Mouse (Mus musculus): ENCODE measurements around the gene Plscr5.
"Not testable (repeated sequence)": the region's sequence is repeated elsewhere in the genome, so short reads cannot be mapped to it uniquely, and the experiment has no call there.

Gene Plscr5
- long read RNA-seq, experiment 1 = 0 reads
- long read RNA-seq, experiment 2 = 0 reads

- intact Hi-C loops (cut with DNase I) = not testable (repeated sequence)
These were observed at the start of gene Plscr5 for GRCm38 (mm10) chr9:92192636-92193035. Gene Plscr5, plus strand, starts transcription at chr9:92192936.

- intact Hi-C loops (cut with DNase I) = loop anchor here (2.0 to 10.0 kb wide), 5 partner anchors 61 to 730 kb away; no protein-coding TSS in a partner anchor
These were observed 45.0 kb upstream of the Plscr5 start for GRCm38 (mm10) chr9:92147555-92148248.

DNA sequence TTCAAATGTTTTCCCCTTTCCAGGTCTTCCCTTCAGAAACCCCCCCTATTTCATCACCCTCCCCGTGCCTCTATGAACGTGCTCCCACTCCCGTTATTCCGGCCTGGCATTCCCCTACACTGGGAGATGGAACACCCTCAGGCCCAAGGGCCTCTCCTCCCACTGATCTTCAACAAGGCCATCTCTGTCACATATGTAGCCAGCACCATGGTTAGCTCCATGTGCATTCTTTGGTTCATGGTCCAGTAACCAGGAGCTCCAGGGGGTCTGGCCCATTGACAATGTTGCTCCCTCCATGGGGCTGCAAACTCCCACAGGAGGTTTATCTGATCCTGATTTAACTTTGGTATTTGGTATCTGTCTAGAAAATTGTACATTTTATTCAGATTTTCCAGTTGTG, 30.5 kb upstream of the Plscr5 start:
- intact Hi-C loops (cut with DNase I) = no loop called here

GRCm38 (mm10) chr9:92173318-92173985, 19.3 kb upstream of the Plscr5 start:
- intact Hi-C loops (cut with DNase I) = no loop called here

DNA sequence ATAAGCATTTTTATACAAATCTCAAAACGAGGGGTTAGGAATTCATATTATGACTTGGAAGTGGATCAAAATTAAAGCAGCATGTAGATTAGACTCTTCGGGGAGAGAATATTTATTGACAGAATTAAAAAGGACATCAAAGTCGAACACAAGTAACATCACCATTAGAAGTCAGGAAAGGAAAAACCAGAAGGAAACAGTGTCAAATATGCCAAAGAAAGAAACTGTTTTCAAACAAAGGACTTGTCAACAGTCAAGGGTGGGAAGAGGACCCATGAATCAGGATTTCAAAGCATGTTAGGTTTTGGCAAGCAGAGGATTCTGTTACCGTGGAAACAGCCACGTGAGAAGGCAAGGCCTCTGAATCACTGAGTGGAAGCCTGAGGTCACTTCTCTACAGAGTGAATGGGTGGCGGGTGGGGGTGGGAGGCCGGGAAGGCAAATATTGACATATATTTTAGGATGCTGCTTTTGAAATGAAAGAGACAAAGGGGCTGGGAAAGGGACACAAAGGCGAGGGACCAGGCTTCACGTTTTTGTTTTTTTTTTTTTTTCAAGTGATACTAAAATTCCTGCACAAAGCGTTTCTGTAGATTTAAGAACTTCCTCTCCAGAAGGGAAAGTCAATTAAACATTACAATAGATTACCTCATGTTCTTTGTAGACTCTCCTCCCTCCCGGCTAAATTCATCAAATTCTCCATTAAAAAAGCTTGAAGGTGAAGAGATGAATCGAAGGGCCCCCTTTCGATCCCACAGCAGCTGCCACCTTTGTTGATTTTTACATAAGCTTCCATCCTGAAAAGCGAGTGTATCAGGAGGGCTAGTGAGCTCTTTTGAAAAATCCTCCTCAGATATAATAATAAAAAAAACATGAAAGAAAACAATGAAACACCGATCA, 18.3 kb upstream of the Plscr5 start:
- intact Hi-C loops (cut with DNase I) = no loop called here

DNA sequence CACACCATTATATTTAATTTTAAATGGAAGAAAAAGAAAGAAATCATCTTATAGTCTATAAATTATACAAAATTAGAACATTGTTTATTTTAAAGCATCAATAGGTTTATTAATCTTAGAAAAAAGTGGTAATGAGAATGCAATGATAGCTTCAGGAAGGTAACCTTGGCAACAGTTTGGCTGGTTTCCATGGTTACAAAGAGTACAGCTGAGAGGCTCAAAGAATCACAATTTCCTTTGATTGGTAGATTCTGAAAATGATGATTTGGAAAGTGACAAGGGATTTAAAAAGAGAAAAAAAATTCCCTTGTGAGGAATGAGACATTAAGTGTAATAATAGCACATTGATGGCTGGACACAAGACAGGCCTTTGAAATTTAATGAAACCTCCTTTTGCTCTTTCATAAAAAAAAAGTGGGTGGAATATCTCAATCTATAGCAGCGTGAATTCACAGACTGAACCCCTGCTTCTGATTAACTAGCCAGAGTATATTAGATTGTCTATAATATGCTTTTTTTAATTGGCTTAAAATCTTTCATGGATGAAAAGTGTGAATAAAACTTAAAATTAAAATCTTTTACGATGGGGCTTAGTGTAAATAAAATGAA, 13.8 kb upstream of the Plscr5 start:
- intact Hi-C loops (cut with DNase I) = no loop called here

- intact Hi-C loops (cut with DNase I) = no loop called here
These were observed 1.4 kb upstream of the Plscr5 start for GRCm38 (mm10) chr9:92191295-92191694.

DNA sequence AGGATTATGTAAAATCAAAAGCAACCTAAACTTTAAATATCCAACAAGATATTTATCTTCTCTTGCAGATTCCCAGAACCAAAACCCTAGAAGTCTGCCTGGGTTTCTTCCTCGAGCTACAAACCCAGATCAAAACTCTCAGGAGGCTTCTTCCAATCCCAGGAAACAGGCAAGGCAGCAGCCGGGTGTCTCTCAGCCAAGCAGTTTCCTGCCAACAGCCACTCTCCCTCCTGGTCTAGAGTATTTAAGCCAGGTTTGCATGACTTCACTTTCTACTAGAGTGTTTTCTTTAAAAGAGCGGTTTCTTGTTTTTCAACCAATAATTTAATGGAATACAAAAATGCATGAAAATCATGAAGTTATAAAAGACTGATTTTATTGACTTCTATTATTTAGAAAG, 5.7 kb downstream of the Plscr5 start:
- intact Hi-C loops (cut with DNase I) = no loop called here

DNA sequence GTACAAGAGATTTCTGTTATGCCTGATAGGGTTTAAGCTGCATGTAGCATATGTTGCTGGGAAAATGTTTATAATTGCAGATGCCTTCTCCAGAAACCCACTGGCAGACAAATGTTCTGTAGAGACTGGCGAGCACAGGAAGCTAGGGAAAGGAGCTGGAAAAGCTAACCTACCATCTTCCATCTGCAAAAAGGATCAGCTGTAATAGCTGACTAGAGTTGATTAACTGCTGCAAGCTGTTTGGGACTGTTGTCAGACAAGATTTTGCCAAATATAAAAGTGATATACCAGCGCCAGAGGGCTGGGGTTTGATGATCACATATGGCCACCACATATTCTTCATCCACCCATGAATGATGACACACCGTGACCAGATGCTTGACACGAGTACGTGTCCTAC, 6.8 kb downstream of the Plscr5 start:
- intact Hi-C loops (cut with DNase I) = no loop called here

DNA sequence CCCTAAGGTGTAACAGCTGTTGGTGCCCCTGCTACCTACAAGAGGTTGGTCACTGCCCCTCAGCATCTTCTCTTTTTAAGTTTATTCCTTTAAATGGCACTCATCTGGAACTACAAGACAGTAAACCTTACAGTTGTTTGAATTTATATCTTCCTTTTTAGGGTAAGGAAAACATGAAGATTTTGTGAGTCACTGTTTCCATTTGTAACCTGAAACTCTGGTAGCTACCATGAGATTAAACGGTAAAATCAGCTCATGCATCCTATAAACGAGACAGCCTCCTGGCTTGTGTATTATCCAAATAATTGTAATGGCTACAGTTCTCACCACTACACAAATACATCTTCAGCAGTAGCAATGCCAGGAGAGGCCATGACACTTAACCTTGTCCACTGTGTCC, 11.7 kb downstream of the Plscr5 start:
- intact Hi-C loops (cut with DNase I) = no loop called here

- intact Hi-C loops (cut with DNase I) = no loop called here
These were observed 14.6 kb downstream of the Plscr5 start for GRCm38 (mm10) chr9:92207307-92207706.

GRCm38 (mm10) chr9:92207757-92208156, 15.0 kb downstream of the Plscr5 start:
- intact Hi-C loops (cut with DNase I) = loop anchor here (2.0 kb wide), 1 partner anchor 61 kb away; no protein-coding TSS in a partner anchor

- intact Hi-C loops (cut with DNase I) = loop anchor here (2.0 kb wide), 1 partner anchor 63 kb away; no protein-coding TSS in a partner anchor
These were observed 17.1 kb downstream of the Plscr5 start for GRCm38 (mm10) chr9:92209850-92210249.

DNA sequence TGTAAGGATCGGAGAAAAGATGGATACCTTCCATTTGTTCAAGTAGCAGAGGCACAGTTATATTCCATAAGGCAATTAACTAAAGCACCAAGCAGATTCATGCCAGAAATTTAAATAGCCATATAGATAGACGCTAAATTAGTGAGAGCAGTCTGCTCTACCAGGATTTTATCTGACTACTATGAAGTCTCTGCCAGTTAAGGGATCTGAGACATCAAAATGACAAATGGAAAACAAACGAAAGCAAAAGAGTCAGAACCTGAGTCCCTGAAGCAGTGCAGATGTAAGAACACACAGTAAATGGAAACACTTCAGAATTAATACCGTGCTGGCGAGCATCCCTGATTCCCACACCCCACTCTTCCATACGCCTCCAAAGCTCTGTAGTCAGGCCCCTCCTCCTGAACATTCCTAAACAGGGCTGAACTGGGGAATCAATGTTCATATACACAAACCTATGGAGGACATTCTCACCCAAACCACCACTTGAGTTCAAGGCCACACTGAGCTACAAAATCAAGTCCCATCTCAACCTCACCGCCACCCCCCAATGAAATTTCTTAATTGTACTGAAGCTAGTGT, 17.7 kb downstream of the Plscr5 start:
- intact Hi-C loops (cut with DNase I) = no loop called here

- intact Hi-C loops (cut with DNase I) = no loop called here
These were observed 18.3 kb downstream of the Plscr5 start for GRCm38 (mm10) chr9:92211048-92211447.

DNA sequence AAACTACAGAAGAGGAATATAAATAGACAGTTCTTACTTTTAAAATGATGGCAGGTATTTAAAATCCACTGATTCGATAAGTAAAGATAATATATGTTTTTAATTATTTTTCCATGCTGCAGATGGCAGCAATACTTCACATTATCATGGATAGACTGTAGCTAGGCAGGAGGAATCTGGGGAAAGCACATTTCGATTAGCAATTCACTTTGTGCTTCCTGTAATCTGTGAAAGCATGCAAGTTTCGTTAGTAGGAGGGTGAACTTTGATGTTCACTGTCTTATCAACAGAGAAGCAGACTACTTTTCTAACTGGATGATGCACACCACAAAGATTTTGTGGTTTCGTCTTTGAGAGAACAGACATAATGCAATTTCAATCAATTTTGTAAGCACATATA, 24.7 kb downstream of the Plscr5 start:
- intact Hi-C loops (cut with DNase I) = loop anchor here (5.0 kb wide), 1 partner anchor 160 kb away; no protein-coding TSS in a partner anchor

GRCm38 (mm10) chr9:92217896-92218295, 25.2 kb downstream of the Plscr5 start:
- intact Hi-C loops (cut with DNase I) = loop anchor here (5.0 kb wide), 1 partner anchor 159 kb away; no protein-coding TSS in a partner anchor

GRCm38 (mm10) chr9:92220151-92220550, 27.4 kb downstream of the Plscr5 start:
- intact Hi-C loops (cut with DNase I) = no loop called here

DNA sequence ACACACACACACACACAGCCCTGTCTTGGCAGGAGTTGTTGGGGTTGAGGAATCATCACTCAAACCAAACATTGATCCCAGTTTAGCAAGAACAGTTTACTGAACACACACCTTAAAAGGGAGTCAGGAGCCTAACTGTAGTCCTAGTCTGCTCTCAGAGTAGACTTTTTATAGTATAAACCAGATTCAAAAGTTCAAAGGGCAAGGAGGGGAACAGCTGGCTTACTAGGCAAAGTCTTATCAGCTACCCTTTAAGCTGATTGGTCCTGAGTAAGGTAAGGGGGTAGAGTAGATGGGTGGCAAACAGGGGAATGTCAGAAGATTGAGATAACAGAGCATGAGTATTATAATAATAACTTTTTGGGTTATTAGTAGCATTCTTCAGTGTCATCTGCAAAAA, 28.7 kb downstream of the Plscr5 start:
- intact Hi-C loops (cut with DNase I) = no loop called here

- intact Hi-C loops (cut with DNase I) = no loop called here
These were observed 32.0 kb downstream of the Plscr5 start for GRCm38 (mm10) chr9:92224598-92225231.
